Mouse (Mus musculus) CH12.LX (cell line): ENCODE data around the gene Gm20708. TPM values are rescaled to one million over a fixed set of nuclear protein-coding genes. Genes with fewer than 3 reads are reported as not detected.
A peak's percentile ranks its signal among the peaks of the same experiment; 100 is the strongest.

Experiments used
- DNase-seq: peaks from one replicate; pipeline ENCODE4 v3.0.0-alpha.2; 2013; ENCODE audit errors: extremely low read depth
- H3K27ac ChIP-seq: 2 replicates; pipeline ENCODE4 v1.5.1; 2012; ENCODE audit warnings: low read depth, mild to moderate bottlenecking, control low read depth, moderate library complexity; ENCODE audit not compliant: insufficient read depth
- H3K27me3 ChIP-seq: replicated peaks from 2 replicates; pipeline ENCODE3; 2012; ENCODE audit warnings: inconsistent platforms
- H3K36me3 ChIP-seq, 2 experiments: replicated peaks in 1 of 2; 2 replicates each; pipeline versions ENCODE3 to v1.6.1; 2012; ENCODE audit warnings: inconsistent platforms in 1 of 2, low read length in 1 of 2, mild to moderate bottlenecking in 1 of 2, mixed read lengths in 1 of 2, moderate library complexity in 1 of 2; ENCODE audit not compliant: control insufficient read depth in 1 of 2, insufficient read depth in 1 of 2
- H3K4me1 ChIP-seq, 2 experiments: 2 replicates each; pipeline ENCODE4 v1.6.1; 2012; ENCODE audit warnings: inconsistent platforms in 1 of 2, moderate library complexity in 1 of 2; ENCODE audit not compliant: insufficient read depth in 2 of 2, control insufficient read depth in 1 of 2
- H3K4me2 ChIP-seq: 2 replicates; pipeline ENCODE4 v1.6.1; 2012; ENCODE audit warnings: low read depth, mild to moderate bottlenecking, control low read depth; ENCODE audit not compliant: poor library complexity, insufficient read depth, severe bottlenecking
- H3K4me3 ChIP-seq, 3 experiments: fragments of 150-350 bp in 1 of 3; sonication (generic) in 1 of 3; replicated peaks in 1 of 3; 2 replicates each; pipeline versions ENCODE3 to v1.5.1; 2011 to 2012; ENCODE audit warnings: low read depth in 2 of 3, low read length in 2 of 3, mild to moderate bottlenecking in 2 of 3, moderate library complexity in 2 of 3, control low read depth in 1 of 3, improper control_type of control experiment in 1 of 3, inconsistent platforms in 1 of 3, mixed read lengths in 1 of 3; ENCODE audit not compliant: poor library complexity in 1 of 3
- H3K79me2 ChIP-seq: replicated peaks from 2 replicates; pipeline ENCODE4 v1.6.1; 2012; ENCODE audit warnings: mild to moderate bottlenecking, moderate library complexity; ENCODE audit not compliant: control insufficient read depth, poor library complexity, insufficient read depth, severe bottlenecking; ENCODE audit errors: extremely low read depth
- H3K9ac ChIP-seq: 2 replicates; pipeline ENCODE4 v1.6.1; 2012; ENCODE audit warnings: low read depth, mild to moderate bottlenecking, control low read depth, moderate library complexity; ENCODE audit not compliant: insufficient read depth
- H3K9me3 ChIP-seq: replicated peaks from 2 replicates; pipeline ENCODE3; 2012; ENCODE audit warnings: low read length, inconsistent platforms, mixed read lengths
- BHLHE40 ChIP-seq: IDR thresholded peaks from 2 replicates; pipeline ENCODE4 v1.6.1; 2011; ENCODE audit warnings: mild to moderate bottlenecking, low read depth, low read length, improper control_type of control experiment
- CHD1 ChIP-seq: IDR thresholded peaks from 2 replicates; pipeline ENCODE4 v1.6.1; 2012; ENCODE audit warnings: low read depth, low read length, improper control_type of control experiment, inconsistent platforms
- CTCF ChIP-seq, 2 experiments: IDR thresholded peaks in 1 of 2; conservative IDR thresholded peaks in 1 of 2; 2 replicates each; pipeline ENCODE4 v1.5.1; 2011 to 2012; ENCODE audit warnings: low read depth in 2 of 2, low read length in 2 of 2, improper control_type of control experiment in 1 of 2, inconsistent platforms in 1 of 2, mild to moderate bottlenecking in 1 of 2, moderate library complexity in 1 of 2
- E2F4 ChIP-seq: IDR thresholded peaks from 2 replicates; pipeline ENCODE4 v1.6.1; 2011; ENCODE audit warnings: low read depth, low read length, improper control_type of control experiment; ENCODE audit not compliant: insufficient replicate concordance
- ETS1 ChIP-seq: conservative IDR thresholded peaks from 2 replicates; pipeline ENCODE4 v1.6.1; 2012; ENCODE audit warnings: low read depth, mild to moderate bottlenecking, inconsistent platforms, low read length, improper control_type of control experiment, moderate library complexity
- HCFC1 ChIP-seq: IDR thresholded peaks from 2 replicates; pipeline ENCODE4 v1.6.1; 2012; ENCODE audit warnings: low read depth, mild to moderate bottlenecking, inconsistent platforms, low read length, improper control_type of control experiment
- RAD21 ChIP-seq: IDR thresholded peaks from 2 replicates; pipeline ENCODE4 v1.6.1; 2011; ENCODE audit warnings: low read depth, mild to moderate bottlenecking, low read length, improper control_type of control experiment, moderate library complexity
- SMC3 ChIP-seq: IDR thresholded peaks from 2 replicates; pipeline ENCODE4 v1.6.1; 2011; ENCODE audit warnings: low read depth, low read length, improper control_type of control experiment
- dilution Hi-C: fragments of 300-500 bp; cut with MboI; formaldehyde crosslinking; loops from 2 replicates; pipeline ENCODE4 v1.14.3; 2020; ENCODE audit warnings: low sequenced_read_pairs; ENCODE audit not compliant: extremely low pct_unique_long_range_greater_than_20kb, extremely low pct_ligation_motif_present
- in situ Hi-C: fragments of 300-500 bp; cut with MboI; formaldehyde crosslinking; loops from 3 replicates; pipeline ENCODE4 v1.14.3; 2019; ENCODE audit warnings: low sequenced_read_pairs, low pct_ligation_motif_present, low pct_unique_long_range_greater_than_20kb, mixed read lengths
- polyA plus RNA-seq: library from polyadenylated mRNA; unstranded; fragments of >175 nt; gene quantifications from 2 replicates; pipeline ENCODE4 v1.2.1, GENCODE M21; 2012; ENCODE audit warnings: low read depth; ENCODE audit not compliant: insufficient read length
- total RNA-seq, 2 experiments: library from RNA; depleted of rRNA; stranded (reverse); fragments of 300-350 nt in 1 of 2; fragments of >200 nt in 1 of 2; gene quantifications; 2 replicates each; pipeline ENCODE4 v1.2.3; 2012 to 2014

Gene Gm20708
- total and polyA plus RNA-seq, 3 experiments: 0.50 to 1.0 (median 0.80) TPM

- TF ChIP-seq HCFC1 (no peak), BHLHE40 (peak; percentile 94), ETS1 (peak; percentile 92)
- TF ChIP-seq, all 38 proteins: peak for 16
These were observed 62.6 kb downstream of the Gm20708 start (continued) for GRCm38 (mm10) chr11:117871911-117872584.

GRCm38 (mm10) chr11:117872861-117873608 is 63.6 kb downstream of the Gm20708 start, which contains the start of gene Tha1:
Tha1 (minus strand) TSS chr11:117873481.
- in situ Hi-C loops: loop anchor here (5.0 kb wide), 2 partner anchors 94 to 149 kb away; no protein-coding TSS in a partner anchor
- TF ChIP-seq HCFC1 (peak; percentile 26; the same call in 1 of the 2 replicates), E2F4 (no peak), RAD21 (no peak)
- DNase-seq: no peak
- H3K4me1 ChIP-seq: peaks cover 15 to 31% of the 10 kb centered on the region in 2 experiments
- H3K27me3 ChIP-seq: peaks cover 69% of the 10 kb centered on the region
- dilution Hi-C loops: no loop called here
- H3K36me3 ChIP-seq: no peaks in the 10 kb centered on the region
- no peaks in the 10 kb centered on the region for H3K79me2 ChIP-seq
- peaks cover 4% of the 10 kb centered on the region for H3K9me3 ChIP-seq
- no peak within 1 kb of the TSS for H3K4me2 ChIP-seq
- H3K9ac ChIP-seq: no peak within 1 kb of the TSS
- no peak within 1 kb of the TSS for H3K27ac ChIP-seq
- no peak within 1 kb of the TSS for H3K4me3 ChIP-seq

- no peak overlapping the region for H3K27ac ChIP-seq
- H3K36me3 ChIP-seq: no peaks in the 10 kb centered on the region
- H3K4me3 ChIP-seq: no peak overlapping the region
- in situ Hi-C loops: loop anchor here (5.0 kb wide), 2 partner anchors 93 to 148 kb away; no protein-coding TSS in a partner anchor
- H3K9me3 ChIP-seq: peaks cover 4% of the 10 kb centered on the region
- no peak for TF ChIP-seq ETS1
- peak; percentile 38 to 70; a peak in 2 of 4 replicates for TF ChIP-seq CTCF (conservative IDR thresholded peaks at IDR 0.05 in 1 of 2, IDR thresholded peaks at IDR 0.05 in 1 of 2; ENCODE audit: low read depth in 2 of 2, low read length in 2 of 2)
- peak; percentile 48 for TF ChIP-seq SMC3
- peak; percentile 52 for TF ChIP-seq RAD21
- no peak for TF ChIP-seq CHD1
- peaks cover 61% of the 10 kb centered on the region for H3K27me3 ChIP-seq
- H3K4me2 ChIP-seq: no peak overlapping the region
- no peak for DNase-seq
- H3K79me2 ChIP-seq: no peaks in the 10 kb centered on the region
- peaks cover 24 to 45% of the 10 kb centered on the region in 2 experiments for H3K4me1 ChIP-seq
- H3K9ac ChIP-seq: no peak overlapping the region
- dilution Hi-C loops: no loop called here
These were observed 65.0 kb downstream of the Gm20708 start for GRCm38 (mm10) chr11:117874419-117874818.
